Mouse (Mus musculus) CH12.LX (cell line): Measurements from ENCODE around the gene Ccnk. TPM values are rescaled to one million over a fixed set of nuclear protein-coding genes. Genes with fewer than 3 reads are reported as not detected.

Source experiments
- DNase-seq: peaks from one replicate; pipeline ENCODE4 v3.0.0-alpha.2; 2013; ENCODE audit errors: extremely low read depth
- H3K27ac ChIP-seq: 2 replicates; pipeline ENCODE4 v1.5.1; 2012; ENCODE audit warnings: low read depth, mild to moderate bottlenecking, control low read depth, moderate library complexity; ENCODE audit not compliant: insufficient read depth
- H3K27me3 ChIP-seq: replicated peaks from 2 replicates; pipeline ENCODE3; 2012; ENCODE audit warnings: inconsistent platforms
- H3K36me3 ChIP-seq, 2 experiments: replicated peaks in 1 of 2; 2 replicates each; pipeline versions ENCODE3 to v1.6.1; 2012; ENCODE audit warnings: inconsistent platforms in 1 of 2, low read length in 1 of 2, mild to moderate bottlenecking in 1 of 2, mixed read lengths in 1 of 2, moderate library complexity in 1 of 2; ENCODE audit not compliant: control insufficient read depth in 1 of 2, insufficient read depth in 1 of 2
- H3K4me1 ChIP-seq, 2 experiments: 2 replicates each; pipeline ENCODE4 v1.6.1; 2012; ENCODE audit warnings: inconsistent platforms in 1 of 2, moderate library complexity in 1 of 2; ENCODE audit not compliant: insufficient read depth in 2 of 2, control insufficient read depth in 1 of 2
- H3K4me2 ChIP-seq: 2 replicates; pipeline ENCODE4 v1.6.1; 2012; ENCODE audit warnings: low read depth, mild to moderate bottlenecking, control low read depth; ENCODE audit not compliant: poor library complexity, insufficient read depth, severe bottlenecking
- H3K4me3 ChIP-seq, 3 experiments: fragments of 150-350 bp in 1 of 3; sonication (generic) in 1 of 3; replicated peaks in 1 of 3; 2 replicates each; pipeline versions ENCODE3 to v1.5.1; 2011 to 2012; ENCODE audit warnings: low read depth in 2 of 3, low read length in 2 of 3, mild to moderate bottlenecking in 2 of 3, moderate library complexity in 2 of 3, control low read depth in 1 of 3, improper control_type of control experiment in 1 of 3, inconsistent platforms in 1 of 3, mixed read lengths in 1 of 3; ENCODE audit not compliant: poor library complexity in 1 of 3
- H3K79me2 ChIP-seq: replicated peaks from 2 replicates; pipeline ENCODE4 v1.6.1; 2012; ENCODE audit warnings: mild to moderate bottlenecking, moderate library complexity; ENCODE audit not compliant: control insufficient read depth, poor library complexity, insufficient read depth, severe bottlenecking; ENCODE audit errors: extremely low read depth
- H3K9ac ChIP-seq: 2 replicates; pipeline ENCODE4 v1.6.1; 2012; ENCODE audit warnings: low read depth, mild to moderate bottlenecking, control low read depth, moderate library complexity; ENCODE audit not compliant: insufficient read depth
- H3K9me3 ChIP-seq: replicated peaks from 2 replicates; pipeline ENCODE3; 2012; ENCODE audit warnings: low read length, inconsistent platforms, mixed read lengths
- BHLHE40 ChIP-seq: IDR thresholded peaks from 2 replicates; pipeline ENCODE4 v1.6.1; 2011; ENCODE audit warnings: mild to moderate bottlenecking, low read depth, low read length, improper control_type of control experiment
- CHD2 ChIP-seq: IDR thresholded peaks from 2 replicates; pipeline ENCODE4 v1.6.1; 2011; ENCODE audit warnings: low read length, improper control_type of control experiment
- CTCF ChIP-seq, 2 experiments: IDR thresholded peaks in 1 of 2; conservative IDR thresholded peaks in 1 of 2; 2 replicates each; pipeline ENCODE4 v1.5.1; 2011 to 2012; ENCODE audit warnings: low read depth in 2 of 2, low read length in 2 of 2, improper control_type of control experiment in 1 of 2, inconsistent platforms in 1 of 2, mild to moderate bottlenecking in 1 of 2, moderate library complexity in 1 of 2
- JUND ChIP-seq: conservative IDR thresholded peaks from 2 replicates; pipeline ENCODE4 v1.6.1; 2011; ENCODE audit warnings: low read depth, low read length, improper control_type of control experiment
- MAX ChIP-seq: IDR thresholded peaks from 2 replicates; pipeline ENCODE4 v1.6.1; 2011; ENCODE audit warnings: low read length, improper control_type of control experiment
- MEF2A ChIP-seq: IDR thresholded peaks from 2 replicates; pipeline ENCODE4 v1.6.1; 2014; ENCODE audit warnings: low read depth, mild to moderate bottlenecking, inconsistent platforms, low read length, improper control_type of control experiment, borderline replicate concordance
- MYC ChIP-seq: IDR thresholded peaks from 2 replicates; pipeline ENCODE4 v1.6.1; 2011; ENCODE audit warnings: low read depth, mild to moderate bottlenecking, improper control_type of control experiment, low read length
- RAD21 ChIP-seq: IDR thresholded peaks from 2 replicates; pipeline ENCODE4 v1.6.1; 2011; ENCODE audit warnings: low read depth, mild to moderate bottlenecking, low read length, improper control_type of control experiment, moderate library complexity
- RCOR1 ChIP-seq: conservative IDR thresholded peaks from 2 replicates; pipeline ENCODE4 v1.6.1; 2012; ENCODE audit warnings: low read depth, mild to moderate bottlenecking, inconsistent platforms, low read length, improper control_type of control experiment
- TBP ChIP-seq: conservative IDR thresholded peaks from 2 replicates; pipeline ENCODE4 v1.6.1; 2011; ENCODE audit warnings: low read depth, low read length, improper control_type of control experiment
- TCF12 ChIP-seq: IDR thresholded peaks from 2 replicates; pipeline ENCODE4 v1.6.1; 2014; ENCODE audit warnings: low read depth, mild to moderate bottlenecking, inconsistent platforms, low read length, improper control_type of control experiment
- USF2 ChIP-seq: conservative IDR thresholded peaks from 2 replicates; pipeline ENCODE4 v1.6.1; 2011; ENCODE audit warnings: low read depth, low read length, improper control_type of control experiment
- ZMIZ1 ChIP-seq: IDR thresholded peaks from 2 replicates; pipeline ENCODE4 v1.6.1; 2012; ENCODE audit warnings: low read depth, mild to moderate bottlenecking, inconsistent platforms, low read length, improper control_type of control experiment
- dilution Hi-C: fragments of 300-500 bp; cut with MboI; formaldehyde crosslinking; loops from 2 replicates; pipeline ENCODE4 v1.14.3; 2020; ENCODE audit warnings: low sequenced_read_pairs; ENCODE audit not compliant: extremely low pct_unique_long_range_greater_than_20kb, extremely low pct_ligation_motif_present
- in situ Hi-C: fragments of 300-500 bp; cut with MboI; formaldehyde crosslinking; loops from 3 replicates; pipeline ENCODE4 v1.14.3; 2019; ENCODE audit warnings: low sequenced_read_pairs, low pct_ligation_motif_present, low pct_unique_long_range_greater_than_20kb, mixed read lengths
- polyA plus RNA-seq: library from polyadenylated mRNA; unstranded; fragments of >175 nt; gene quantifications from 2 replicates; pipeline ENCODE4 v1.2.1, GENCODE M21; 2012; ENCODE audit warnings: low read depth; ENCODE audit not compliant: insufficient read length
- total RNA-seq, 2 experiments: library from RNA; depleted of rRNA; stranded (reverse); fragments of 300-350 nt in 1 of 2; fragments of >200 nt in 1 of 2; gene quantifications; 2 replicates each; pipeline ENCODE4 v1.2.3; 2012 to 2014

The Ccnk gene
- total and polyA plus RNA-seq, 3 experiments = 9.2 to 66.8 (median 10.1) TPM

- Histone ChIP-seq H3K4me2 (no peak overlapping the region), H3K4me1 (peaks cover 0 to 18% of the 10 kb centered on the region in 2 experiments; a peak in 2 of 4 replicates), H3K9ac (no peak overlapping the region), H3K4me3 (no peak overlapping the region), H3K27me3 (no peaks in the 10 kb centered on the region), H3K27ac (no peak overlapping the region), H3K36me3 (peaks cover 0 to 77% of the 10 kb centered on the region in 2 experiments), H3K79me2 (no peaks in the 10 kb centered on the region), H3K9me3 (no peaks in the 10 kb centered on the region)
- TF ChIP-seq TCF12 (no peak), ZMIZ1 (no peak), RCOR1 (no peak), MEF2A (no peak), TBP (no peak)
- in situ Hi-C loops (no loop called here), dilution Hi-C loops (no loop called here)
- DNase-seq = no peak
Observed at GRCm38 (mm10) chr12:108212476-108212875, 33.1 kb downstream of the Ccnk start.

DNA sequence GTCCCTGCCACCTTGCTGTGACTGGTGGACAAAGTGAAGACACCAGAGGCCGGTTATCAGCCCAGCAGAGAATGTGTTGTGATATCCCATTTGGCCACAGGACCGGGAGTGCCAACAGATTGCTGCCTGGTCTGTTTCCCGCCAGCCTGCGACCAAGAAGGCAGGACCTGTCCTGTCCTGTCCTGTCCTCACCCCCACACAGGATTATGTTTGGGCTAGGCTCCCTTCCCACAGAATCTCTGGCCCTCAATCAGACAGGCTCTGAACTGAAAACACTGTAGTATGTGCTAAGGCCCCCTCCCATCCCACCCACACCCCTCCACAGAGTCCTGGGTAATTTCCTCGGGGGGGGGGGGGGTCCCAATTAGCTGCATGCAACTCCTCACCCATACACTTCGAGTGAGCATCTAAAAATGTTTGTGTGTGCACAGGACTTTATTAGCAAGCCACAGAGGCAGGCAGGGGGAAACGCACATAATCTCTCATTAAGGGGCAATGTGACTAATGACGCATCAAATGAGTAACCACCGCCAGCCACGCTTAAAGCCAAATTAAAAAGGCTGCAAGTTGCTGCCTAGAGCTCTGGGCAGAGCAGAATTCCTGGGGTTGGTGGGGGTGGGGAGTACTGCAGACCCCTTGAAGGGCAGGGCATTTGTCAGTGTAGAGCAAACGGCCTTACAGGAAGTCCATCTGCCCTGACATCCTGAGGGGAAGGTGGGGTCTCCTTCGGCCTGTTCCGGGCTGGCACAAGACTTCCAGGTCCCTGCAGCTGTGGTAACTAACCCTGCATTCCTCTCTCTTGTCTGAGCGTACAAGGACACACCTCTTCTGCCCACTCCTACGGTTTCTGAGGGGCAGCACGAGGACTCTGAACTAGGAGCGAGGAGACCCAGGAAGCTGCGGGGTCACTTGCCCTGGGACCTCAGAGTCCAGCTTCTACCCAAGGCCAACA, 34.0 kb downstream of the Ccnk start:
- TF ChIP-seq JUND (no peak), MAX (no peak), CTCF (conservative IDR thresholded peaks at IDR 0.05 in 1 of 2, IDR thresholded peaks at IDR 0.05 in 1 of 2; ENCODE audit: low read depth in 2 of 2, low read length in 2 of 2) (no peak), USF2 (no peak), MYC (no peak), CHD2 (no peak), TCF12 (no peak), RAD21 (no peak), BHLHE40 (no peak)
- in situ Hi-C loops = no loop called here
- Histone ChIP-seq H3K36me3 (peaks cover 0 to 75% of the 10 kb centered on the region in 2 experiments), H3K4me2 (no peak overlapping the region), H3K4me3 (no peak overlapping the region), H3K9ac (no peak overlapping the region), H3K79me2 (no peaks in the 10 kb centered on the region), H3K4me1 (peaks cover 0 to 21% of the 10 kb centered on the region in 2 experiments; a peak in 2 of 4 replicates), H3K9me3 (no peaks in the 10 kb centered on the region), H3K27ac (no peak overlapping the region), H3K27me3 (no peaks in the 10 kb centered on the region)
- dilution Hi-C loops = no loop called here
- DNase-seq = no peak
